Mouse (Mus musculus) G1E (cell line): ENCODE results near the gene Mdc1.

Source experiments
- CTCF ChIP-seq: IDR thresholded peaks from 2 replicates; pipeline ENCODE4 v1.5.1; 2012; ENCODE audit warnings: low read depth, low read length, inconsistent platforms, mixed read lengths
- GATA1 ChIP-seq: IDR thresholded peaks from 2 replicates; pipeline ENCODE4 v1.6.1; 2012; ENCODE audit warnings: borderline replicate concordance, low read length, inconsistent platforms, mixed read lengths
- GATA2 ChIP-seq: IDR thresholded peaks from 2 replicates; pipeline ENCODE4 v1.6.1; 2012; ENCODE audit warnings: low read depth, low read length, inconsistent platforms, borderline replicate concordance
- POLR2AphosphoS5 ChIP-seq: IDR thresholded peaks from 2 replicates; pipeline ENCODE4 v1.6.1; 2012; ENCODE audit warnings: low read depth, low read length, inconsistent platforms; ENCODE audit not compliant: insufficient replicate concordance
- TAL1 ChIP-seq: conservative IDR thresholded peaks from 2 replicates; pipeline ENCODE4 v1.6.1; 2012; ENCODE audit warnings: low read depth, low read length, inconsistent platforms, mixed read lengths

GRCm38 (mm10) chr17:35838570-35838969 lies 2.7 kb upstream of the Mdc1 start:
- no peak for TF ChIP-seq CTCF
- TF ChIP-seq GATA1 = no peak
- no peak for TF ChIP-seq POLR2AphosphoS5
- TF ChIP-seq GATA2 = no peak
- TF ChIP-seq TAL1 = no peak
